Mouse (Mus musculus) liver, embryonic 14.5 days (tissue): ENCODE results near the gene Vhl.

Experiments
- CTCF ChIP-seq: IDR thresholded peaks from 2 replicates; pipeline ENCODE4 v1.5.1; 2016; ENCODE audit warnings: antibody characterized with exemption, low read depth, control low read depth
- EP300 ChIP-seq: IDR thresholded peaks from 2 replicates; pipeline ENCODE4 v1.6.1; 2016; ENCODE audit warnings: antibody characterized with exemption, low read depth

DNA sequence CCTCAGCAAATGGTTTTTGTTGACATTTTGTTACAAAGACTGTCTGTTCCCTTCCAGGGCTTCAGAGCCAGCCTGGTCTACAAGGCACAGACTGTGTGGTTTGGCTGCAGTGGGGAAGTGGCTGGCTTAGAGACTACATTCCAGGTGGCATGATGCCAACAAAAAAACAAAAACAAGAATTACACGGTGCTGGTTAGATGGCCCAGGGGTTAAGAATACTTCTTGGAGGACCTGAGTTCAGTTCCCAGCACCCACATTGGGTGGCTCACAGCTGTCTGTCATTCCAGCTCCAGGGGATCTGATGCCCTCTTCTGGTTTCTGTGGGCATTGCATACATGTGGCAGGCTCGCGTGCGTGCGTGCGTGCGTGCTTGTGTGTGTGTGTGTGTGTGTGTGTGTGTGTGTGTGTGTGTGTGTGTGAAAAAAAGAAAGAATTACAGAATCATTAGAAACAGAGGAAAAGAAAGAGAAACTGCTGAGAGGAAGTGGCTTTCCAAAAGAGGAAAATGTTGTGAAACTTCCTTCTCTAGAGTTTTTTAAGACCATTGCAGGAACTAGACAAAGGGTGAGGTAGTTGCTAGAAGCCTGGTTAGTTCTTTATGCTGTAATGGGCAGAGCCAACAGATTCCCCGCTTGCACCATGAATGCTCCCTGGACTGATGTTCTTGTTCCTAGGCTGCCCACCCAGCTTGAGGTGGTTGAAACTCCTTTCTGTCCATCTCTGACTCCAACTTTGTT is 39.4 kb downstream of the Vhl start:
- TF ChIP-seq CTCF (peak; percentile 55), EP300 (no peak)
